ENCODE assay signal across 26 mouse cellular contexts in the genomic region with DNA sequence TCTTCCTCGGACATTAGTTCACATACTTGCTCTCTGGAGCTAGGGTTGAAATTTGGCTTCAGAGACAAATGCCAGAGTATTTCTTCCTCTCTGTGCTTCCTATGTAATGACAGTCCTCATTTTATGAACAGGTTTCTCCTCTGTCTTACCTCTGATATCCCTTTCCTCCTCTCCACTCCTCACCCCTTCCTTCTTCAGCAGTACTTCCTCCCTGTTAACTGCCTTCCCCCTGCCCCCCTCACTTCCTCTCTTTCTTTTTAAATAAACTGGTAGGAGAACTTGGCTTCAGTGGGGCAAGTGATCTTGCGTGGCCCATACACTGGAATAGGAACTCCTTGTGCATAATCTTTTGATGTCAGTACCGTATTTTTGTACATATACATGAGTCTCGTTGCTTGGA.
DNase-seq lines count a peak whose midpoint lies in the region; ATAC-seq lines count a peak whose summit lies in the region.
"Had no signal": no experiment of that assay in that cellular context is flagged by ENCODE, and none has a peak within 500 bp of the region (broad histone marks: within the 10 kb centered on the region; RNA-seq: fewer than 3 reads in every experiment).

No protein-coding gene starts in this region.

- 0 out of 2 replicates have a peak, but pooled peaks cover 2% of the 10 kb centered on the region for H3K36me3 ChIP-seq in midbrain, embryonic 11.5 days (ENCODE audit: control insufficient read depth, insufficient read depth, low read length)
- peaks cover 30% of the 10 kb centered on the region for H3K36me3 ChIP-seq in midbrain, embryonic 13.5 days
- peaks cover 19% of the 10 kb centered on the region for H3K36me3 ChIP-seq in hindbrain, embryonic 16.5 days (ENCODE audit: control insufficient read depth, insufficient read depth, low read length)

- H3K27me3 ChIP-seq in midbrain, embryonic 11.5 days (ENCODE audit: control insufficient read depth, insufficient read depth, low read length): no peaks in the 10 kb centered on the region
- H3K27me3 ChIP-seq in midbrain, embryonic 13.5 days: no peaks in the 10 kb centered on the region
- H3K27me3 ChIP-seq in hindbrain, embryonic 16.5 days (replicated peaks; ENCODE audit: control insufficient read depth, insufficient read depth, low read length): no peaks in the 10 kb centered on the region
- H3K27me3 ChIP-seq: forebrain, embryonic 13.5 days; hindbrain, embryonic 13.5 days; Patski had no signal

- H3K4me1 ChIP-seq in midbrain, embryonic 11.5 days (ENCODE audit: control insufficient read depth, insufficient read depth, low read length): no peaks in the 10 kb centered on the region
- no peaks in the 10 kb centered on the region for H3K4me1 ChIP-seq in midbrain, embryonic 13.5 days (replicated peaks)
- H3K4me1 ChIP-seq in hindbrain, embryonic 16.5 days (ENCODE audit: control insufficient read depth, insufficient read depth, low read depth, low read length): no peaks in the 10 kb centered on the region
- H3K4me1 ChIP-seq: forebrain, embryonic 10.5 days; forebrain, embryonic 13.5 days; hindbrain, embryonic 10.5 days; hindbrain, embryonic 13.5 days had no signal

- no peak overlapping the region for H3K4me2 ChIP-seq in midbrain, embryonic 11.5 days
- no peak overlapping the region for H3K4me2 ChIP-seq in midbrain, embryonic 13.5 days (replicated peaks)
- H3K4me2 ChIP-seq in hindbrain, embryonic 16.5 days (ENCODE audit: low read length): no peak overlapping the region
- H3K4me2 ChIP-seq: forebrain, embryonic 13.5 days; heart, embryonic 11.5 days; hindbrain, embryonic 13.5 days had no signal

- peak; percentile 54 for DNase-seq in midbrain, embryonic 11.5 days (ENCODE audit: low spot score, missing footprints)
- DNase-seq: adrenal gland, adult 2 months; adrenal gland, postnatal 14 days; cerebellum, adult 11 months; cerebellum, adult 2 months; cerebellum, postnatal 10 days; cerebellum, postnatal 36 days; gastrocnemius, postnatal 10 days; gastrocnemius, postnatal 36 days; heart, adult 11 months had no signal

- no peak overlapping the region for H3K27ac ChIP-seq in midbrain, embryonic 11.5 days (ENCODE audit: low read depth, low read length)
- no peak overlapping the region for H3K27ac ChIP-seq in midbrain, embryonic 13.5 days
- no peak overlapping the region for H3K27ac ChIP-seq in hindbrain, embryonic 16.5 days (ENCODE audit: low read depth, low read length)
- H3K27ac ChIP-seq: forebrain, embryonic 10.5 days; forebrain, embryonic 13.5 days; hindbrain, embryonic 10.5 days; hindbrain, embryonic 13.5 days; hindbrain, postnatal 0 days had no signal

- ATAC-seq in midbrain, embryonic 11.5 days (ENCODE audit: low FRiP score): no peak
- ATAC-seq in midbrain, embryonic 13.5 days: no peak
- ATAC-seq in common myeloid progenitor, adult 5-6 weeks (replicated peaks; ENCODE audit: low read depth, poor library complexity, severe bottlenecking): 0 out of 2 replicates have a peak, but pooled peaks have one; percentile 29
- peak; percentile 55 for ATAC-seq in megakaryocyte progenitor cell, adult 5-6 weeks (replicated peaks; ENCODE audit: poor library complexity)
- ATAC-seq in hindbrain, embryonic 16.5 days: no peak
- ATAC-seq in activated CD4-positive, CD25-positive, alpha-beta regulatory T cell, adult 4 months: no peak
- ATAC-seq: CD4-positive, CD25-positive, alpha-beta regulatory T cell, adult 4 months; forebrain, embryonic 13.5 days; forebrain, embryonic 16.5 days; hindbrain, postnatal 0 days; inflammation-experienced regulatory T-cells, adult 6 months; intestine, embryonic 16.5 days; Patski had no signal

- H3K9ac ChIP-seq in midbrain, embryonic 11.5 days (ENCODE audit: low read length): no peak overlapping the region
- H3K9ac ChIP-seq in midbrain, embryonic 13.5 days (replicated peaks): no peak overlapping the region
- H3K9ac ChIP-seq in hindbrain, embryonic 16.5 days (ENCODE audit: low read depth, low read length): no peak overlapping the region
- H3K9ac ChIP-seq: forebrain, embryonic 13.5 days; hindbrain, embryonic 13.5 days had no signal

- WGBS in midbrain, embryonic 11.5 days: 88% methylated on average over 4 of the region's 4 CpGs
- WGBS in midbrain, embryonic 13.5 days: 94% methylated on average over 4 of the region's 4 CpGs
- 91% methylated on average over 4 of the region's 4 CpGs for WGBS in hindbrain, embryonic 16.5 days

- H3K9me3 ChIP-seq in midbrain, embryonic 11.5 days (ENCODE audit: control insufficient read depth, low read length): no peaks in the 10 kb centered on the region
- H3K9me3 ChIP-seq in midbrain, embryonic 13.5 days: no peaks in the 10 kb centered on the region
- no peaks in the 10 kb centered on the region for H3K9me3 ChIP-seq in hindbrain, embryonic 16.5 days (ENCODE audit: control insufficient read depth, low read length)
- H3K9me3 ChIP-seq: forebrain, embryonic 10.5 days; forebrain, embryonic 13.5 days; hindbrain, embryonic 10.5 days; hindbrain, embryonic 13.5 days had no signal

- no peak overlapping the region for H3K4me3 ChIP-seq in midbrain, embryonic 11.5 days (ENCODE audit: low read depth, low read length)
- no peak overlapping the region for H3K4me3 ChIP-seq in midbrain, embryonic 13.5 days (replicated peaks)
- H3K4me3 ChIP-seq in hindbrain, embryonic 16.5 days (ENCODE audit: low read length): no peak overlapping the region
- H3K4me3 ChIP-seq: forebrain, embryonic 10.5 days; forebrain, embryonic 13.5 days; hindbrain, embryonic 10.5 days; hindbrain, embryonic 13.5 days had no signal

Comparison
In these comparisons a context has a peak if more than half of its experiments do, and no peak if none do; other contexts are left out.
1. ATAC-seq: peak in common myeloid progenitor, adult 5-6 weeks (single experiment) and megakaryocyte progenitor cell, adult 5-6 weeks (single experiment); none in midbrain, embryonic 11.5 days (single experiment), midbrain, embryonic 13.5 days (single experiment), hindbrain, embryonic 16.5 days (single experiment) and activated CD4-positive, CD25-positive, alpha-beta regulatory T cell, adult 4 months (single experiment).